Mouse (Mus musculus) kidney, adult 9 months (tissue): Measurements from ENCODE around the gene Myrf.
"Not testable (repeated sequence)": the region's sequence is repeated elsewhere in the genome, so short reads cannot be mapped to it uniquely, and the experiment has no call there.

Experiments used
- DNase-seq: peaks from one replicate; pipeline ENCODE4 v3.0.0; 2022

Myrf gene

GRCm38 (mm10) chr19:10173844-10174539, 66.6 kb downstream of the Myrf start:
- no peak for DNase-seq

DNA sequence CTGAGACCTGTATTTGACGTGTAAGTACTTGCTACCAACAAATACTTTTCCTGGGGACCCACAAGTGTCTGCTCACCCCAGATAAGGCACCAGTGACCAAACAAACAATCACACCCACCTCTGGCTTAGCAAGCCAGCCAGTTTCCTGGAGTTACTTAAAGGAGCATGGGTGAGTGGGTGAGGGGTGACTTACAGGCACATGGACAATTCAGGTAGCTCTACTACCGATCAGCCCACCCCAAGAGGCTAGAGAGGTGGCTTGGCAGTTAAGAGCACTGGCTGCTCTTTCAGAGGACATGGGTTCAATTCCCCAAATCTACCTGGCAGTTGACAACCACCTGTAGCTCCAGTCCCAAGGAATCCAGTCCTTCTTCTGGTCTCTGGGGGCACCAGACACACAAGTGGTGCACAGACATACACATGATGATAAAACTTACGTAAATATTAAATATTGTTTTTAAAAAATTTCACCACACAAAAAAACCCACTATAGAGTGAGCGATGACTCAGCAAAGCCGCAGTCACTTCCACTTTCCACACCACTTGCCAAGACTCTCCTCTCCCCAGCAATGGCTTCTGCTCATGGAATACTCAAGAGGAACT, 67.3 kb downstream of the Myrf start:
- DNase-seq = no peak

DNA sequence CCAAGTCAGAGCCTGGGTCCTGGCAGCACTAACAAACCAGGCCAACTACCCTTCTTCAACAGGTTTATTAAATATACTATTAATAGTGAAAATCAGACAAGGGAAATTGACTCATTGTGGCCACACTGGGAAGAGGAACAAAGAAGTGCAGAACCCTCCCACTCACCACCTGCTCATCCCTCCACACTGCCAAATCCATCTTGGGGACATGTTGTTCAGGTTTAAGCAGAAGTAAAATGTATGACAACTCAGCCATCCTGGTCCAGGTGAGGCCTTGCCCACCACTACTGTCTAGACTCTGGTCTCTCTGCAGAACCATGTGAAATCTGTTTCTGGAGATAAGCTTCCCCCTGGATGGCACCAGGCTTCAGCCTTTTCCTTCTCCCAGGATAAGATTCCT, 68.7 kb downstream of the Myrf start:
- no peak for DNase-seq

- DNase-seq = no peak
These were observed 69.2 kb downstream of the Myrf start for GRCm38 (mm10) chr19:10171359-10171758.

DNA sequence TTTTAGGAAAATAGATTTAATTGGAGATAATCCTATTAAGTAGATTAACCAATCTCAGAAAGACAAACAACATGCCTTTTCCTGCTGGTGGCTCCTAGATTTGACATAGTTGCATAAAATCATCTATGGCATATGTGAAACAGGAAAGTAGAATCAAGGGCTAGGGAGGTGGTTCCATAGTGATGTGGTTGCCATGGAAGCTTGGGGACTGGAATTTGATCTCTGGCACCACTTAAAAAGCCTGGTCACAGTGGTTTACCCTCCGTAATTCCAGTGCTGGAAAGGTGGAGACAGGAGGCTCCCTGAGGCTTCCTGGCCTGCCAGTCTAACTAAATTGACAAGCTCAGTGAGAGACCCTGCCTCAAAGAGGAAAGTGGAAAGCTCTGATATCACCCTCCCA, 70.1 kb downstream of the Myrf start:
- no peak for DNase-seq

DNA sequence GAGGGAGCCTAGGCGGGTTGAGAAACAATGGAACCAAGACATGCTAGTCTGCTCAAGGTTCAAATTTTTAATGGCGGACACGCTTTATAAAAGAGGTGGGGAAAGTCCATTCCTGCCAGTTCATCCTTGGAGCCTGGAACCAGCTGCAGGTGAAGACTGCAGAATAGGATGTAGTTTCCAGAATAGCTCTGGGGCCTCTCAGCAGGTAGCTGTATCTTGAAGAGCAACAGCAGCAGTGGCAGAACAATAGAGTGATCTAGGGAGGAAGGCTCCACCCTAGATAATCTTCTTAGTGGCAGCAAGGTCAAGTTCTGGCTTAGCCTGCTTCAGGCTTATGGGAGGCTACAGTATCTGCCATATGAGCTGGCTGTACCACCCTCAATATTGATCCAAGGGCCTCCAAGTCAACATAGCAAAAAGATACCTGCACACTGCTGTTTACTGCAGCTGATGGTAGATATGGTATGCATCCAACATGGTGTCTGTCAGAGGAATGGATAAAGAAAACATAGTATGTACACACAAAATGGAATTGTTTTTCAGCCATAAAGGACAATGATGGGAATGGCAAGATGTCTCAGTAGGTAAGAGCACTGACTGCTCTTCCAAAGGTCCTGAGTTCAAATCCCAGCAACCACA, 70.7 kb downstream of the Myrf start:
- DNase-seq = not testable (repeated sequence)

DNA sequence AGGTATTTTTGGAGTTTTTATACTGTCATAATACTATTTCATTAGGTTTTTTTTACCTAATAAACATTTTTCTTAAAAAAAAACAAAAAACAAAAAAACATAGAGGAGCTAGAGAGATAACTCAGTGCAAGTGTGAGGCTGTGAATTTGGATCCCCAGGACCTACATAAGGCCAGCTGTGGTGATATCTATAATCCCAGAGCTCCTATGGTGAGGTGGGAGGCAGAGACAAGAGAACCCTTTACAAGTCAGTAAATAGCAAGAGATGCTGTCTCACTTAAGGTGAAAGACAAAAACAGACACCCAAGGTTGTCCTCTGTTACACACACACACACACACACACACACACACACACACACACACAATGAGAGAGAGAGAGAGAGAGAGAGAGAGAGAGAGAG, 71.4 kb downstream of the Myrf start:
- DNase-seq = no peak

- no peak for DNase-seq
These were observed 72.1 kb downstream of the Myrf start for GRCm38 (mm10) chr19:10168441-10168840.

GRCm38 (mm10) chr19:10167951-10168350, 72.6 kb downstream of the Myrf start:
- no peak for DNase-seq

GRCm38 (mm10) chr19:10167112-10167511, 73.4 kb downstream of the Myrf start:
- no peak for DNase-seq

DNA sequence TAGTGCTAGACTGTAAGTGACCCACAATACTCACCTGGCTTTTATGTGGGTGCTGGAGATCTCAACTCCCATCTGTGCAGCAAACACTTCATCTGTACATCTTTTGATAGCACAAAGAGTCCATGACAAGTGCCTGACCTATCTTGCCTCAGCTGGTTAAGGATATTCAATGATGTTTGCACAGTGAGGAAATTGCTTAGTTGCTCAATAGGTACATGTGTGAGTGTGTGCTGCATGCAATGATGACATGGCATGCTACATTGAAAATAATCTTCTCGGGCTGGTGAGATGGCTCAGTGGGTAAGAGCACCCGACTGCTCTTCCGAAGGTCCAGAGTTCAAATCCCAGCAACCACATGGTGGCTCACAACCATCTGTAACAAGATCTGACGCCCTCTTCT, 74.6 kb downstream of the Myrf start:
- not testable (repeated sequence) for DNase-seq

DNA sequence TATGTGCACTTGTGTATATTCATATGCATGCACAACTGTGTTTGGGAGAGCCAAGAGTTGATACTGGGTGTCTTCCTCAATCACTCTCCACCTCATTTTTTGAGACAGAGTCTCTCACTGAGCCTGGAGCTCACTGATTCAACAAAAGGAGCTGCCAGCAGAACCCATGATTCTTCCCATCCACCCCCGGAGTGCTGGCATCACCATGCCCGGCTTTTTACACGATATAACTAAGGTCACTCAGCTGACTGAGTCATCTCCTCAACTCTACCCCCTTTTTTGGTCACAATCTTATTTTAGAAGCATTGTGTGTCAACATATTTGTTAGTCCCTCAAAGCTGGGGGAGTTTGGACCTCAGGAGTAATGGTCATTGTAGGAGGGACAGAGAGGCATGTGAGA, 76.7 kb downstream of the Myrf start:
- no peak for DNase-seq
